Mouse (Mus musculus): ENCODE measurements at regions not wholly inside any gene's neighbourhood (a gene's known extent, or its start where the extent isn't known, plus 50 kb on each side); places are given as distances from the start of the nearest gene placed in this dataset.

DNA sequence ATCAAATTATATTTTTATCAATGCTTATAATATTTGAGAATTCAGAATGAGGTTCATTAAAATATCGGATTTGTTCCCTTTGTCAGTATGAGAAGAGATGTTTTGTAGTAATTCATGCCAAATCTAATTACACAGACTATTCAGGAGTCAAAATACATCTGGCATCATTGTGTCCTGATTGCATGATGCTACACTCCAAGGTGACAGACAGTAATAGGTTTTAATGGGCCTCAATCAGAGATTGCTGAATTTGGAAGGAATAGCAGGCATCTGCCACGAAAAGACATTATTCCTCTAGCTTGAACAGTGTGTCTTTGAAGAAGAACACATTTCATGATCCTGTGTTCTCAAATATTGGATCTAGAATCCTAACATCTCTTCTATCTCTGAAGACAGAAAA lies 1177.2 kb downstream of the Pcdh18 start:
- no peak for TF ChIP-seq CTCF (IDR thresholded peaks at IDR 0.05; ENCODE audit: low read depth, low read length)
- TF ChIP-seq POLR2A (IDR thresholded peaks at IDR 0.05; ENCODE audit: extremely low read depth, insufficient read depth, low read length) = no peak

Data from liver, adult 2 months (tissue).